Mouse (Mus musculus): ENCODE data around the gene Lhx9. TPM values are rescaled to one million over a fixed set of nuclear protein-coding genes. Genes with fewer than 3 reads are reported as not detected.

The Lhx9 gene
- total and polyA plus RNA-seq, 3 experiments = 0.19 to 0.77 TPM; not detected in 1

DNA sequence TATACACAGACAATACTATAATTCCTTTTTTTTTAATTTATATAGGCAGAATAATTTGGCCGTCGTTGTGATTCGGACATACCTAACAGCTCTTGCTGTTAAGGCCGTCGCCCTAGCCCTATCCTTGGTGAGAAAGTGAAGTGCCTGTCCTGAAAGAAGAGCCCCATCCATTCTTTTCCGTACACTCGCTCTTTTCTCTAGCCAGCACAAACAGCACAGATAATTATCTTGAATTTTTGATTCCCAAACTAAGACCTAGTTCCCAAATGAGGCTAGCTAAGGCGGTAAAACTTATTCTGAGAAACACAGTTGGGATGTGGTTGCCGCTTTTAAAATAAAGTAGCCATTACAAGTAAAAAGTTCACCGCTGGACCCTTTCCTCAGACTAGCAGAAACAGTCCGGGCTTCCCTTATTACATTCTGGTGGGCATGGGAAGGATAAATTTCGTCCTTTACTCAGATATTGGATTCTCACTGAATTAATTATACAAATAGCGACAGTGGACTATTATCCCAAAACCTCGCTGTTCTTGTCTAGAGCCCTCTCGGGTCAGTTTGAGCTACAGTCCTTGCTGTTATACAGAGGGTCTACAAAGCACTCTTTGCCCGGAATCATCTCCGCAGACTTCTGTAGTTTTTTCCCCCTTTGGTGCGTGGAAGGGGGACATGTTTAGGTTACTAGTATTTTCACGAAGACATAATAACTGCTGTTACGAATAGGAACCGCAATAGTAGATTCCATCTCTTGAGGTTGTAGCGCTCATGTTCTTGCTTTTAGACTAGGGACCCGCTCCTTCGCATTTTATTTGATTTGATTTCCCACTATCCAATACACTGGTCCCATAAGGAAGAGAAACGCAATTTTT is 7.7 kb downstream of the Lhx9 start:
- DNase-seq (ENCODE audit: low read depth, low spot score) = no peak
- H3K36me3 ChIP-seq (ENCODE audit: control insufficient read depth in 1 of 2, insufficient read depth in 2 of 2, low read length in 2 of 2) = peaks cover 0 to 3% of the 10 kb centered on the region in 2 experiments; a peak in 1 of 4 replicates
- no peak overlapping the region for H3K4me3 ChIP-seq (ENCODE audit: control insufficient read depth in 1 of 2, insufficient read depth in 1 of 2, low read depth in 2 of 2, low read length in 2 of 2)
- no peaks in the 10 kb centered on the region for H3K4me1 ChIP-seq (ENCODE audit: control insufficient read depth in 1 of 2, insufficient read depth in 2 of 2, low read length in 2 of 2)
- H3K79me2 ChIP-seq (ENCODE audit: control insufficient read depth, insufficient read depth, low read length, poor library complexity) = no peaks in the 10 kb centered on the region; the same call in 1 of the 2 replicates
- no peaks in the 10 kb centered on the region for H3K9me3 ChIP-seq (replicated peaks; ENCODE audit: insufficient read depth, low read length)
- H3K9ac ChIP-seq (ENCODE audit: control insufficient read depth, low read depth, low read length, poor library complexity, severe bottlenecking) = no peak overlapping the region
- no peak for TF ChIP-seq MXI1 (IDR thresholded peaks at IDR 0.05; ENCODE audit: low read depth, low read length)
- TF ChIP-seq ZNF384 (IDR thresholded peaks at IDR 0.05; ENCODE audit: low read depth, low read length) = no peak
- TF ChIP-seq JUND (IDR thresholded peaks at IDR 0.05; ENCODE audit: low read depth, low read length) = no peak
- TF ChIP-seq NELFE (IDR thresholded peaks at IDR 0.05; ENCODE audit: low read depth, low read length) = no peak
- TF ChIP-seq CHD1 (IDR thresholded peaks at IDR 0.05; ENCODE audit: low read depth, low read length) = no peak
- TF ChIP-seq BHLHE40 (IDR thresholded peaks at IDR 0.05; ENCODE audit: borderline replicate concordance, low read depth, low read length) = no peak
- TF ChIP-seq POLR2A (IDR thresholded peaks at IDR 0.05; ENCODE audit: control insufficient read depth in 1 of 2, insufficient read depth in 1 of 2, low read depth in 1 of 2, low read length in 2 of 2, poor library complexity in 1 of 2) = no peak
- no peak for TF ChIP-seq SMC3 (IDR thresholded peaks at IDR 0.05; ENCODE audit: low read depth, low read length)
- no peak for TF ChIP-seq UBTF (IDR thresholded peaks at IDR 0.05; ENCODE audit: borderline replicate concordance, insufficient read depth, low read depth, low read length)
- TF ChIP-seq HCFC1 (IDR thresholded peaks at IDR 0.05; ENCODE audit: low read depth, low read length) = no peak
- TF ChIP-seq TBP (IDR thresholded peaks at IDR 0.05; ENCODE audit: low read depth, low read length) = no peak
- no peak for TF ChIP-seq USF1 (IDR thresholded peaks at IDR 0.05; ENCODE audit: low read depth, low read length)
- TF ChIP-seq CHD2 (IDR thresholded peaks at IDR 0.05; ENCODE audit: low read length) = no peak
- no peak for TF ChIP-seq MYC (IDR thresholded peaks at IDR 0.05; ENCODE audit: low read depth, low read length)
- no peak for TF ChIP-seq CTCF (IDR thresholded peaks at IDR 0.05 in 2 of 3, conservative IDR thresholded peaks at IDR 0.05 in 1 of 3; ENCODE audit: control insufficient read depth in 1 of 3, insufficient read depth in 1 of 3, low read depth in 2 of 3, low read length in 3 of 3, poor library complexity in 1 of 3, severe bottlenecking in 1 of 3)
- no peak for TF ChIP-seq NRF1 (IDR thresholded peaks at IDR 0.05; ENCODE audit: insufficient read depth, low read depth, low read length, poor library complexity, severe bottlenecking)
- TF ChIP-seq ELF1 (IDR thresholded peaks at IDR 0.05; ENCODE audit: low read depth, low read length) = no peak
- no peak for TF ChIP-seq ETS1 (IDR thresholded peaks at IDR 0.05; ENCODE audit: low read depth, low read length)
- TF ChIP-seq POLR2AphosphoS5 (IDR thresholded peaks at IDR 0.05; ENCODE audit: borderline replicate concordance, low read depth, low read length) = no peak
- no peaks in the 10 kb centered on the region for H3K27me3 ChIP-seq (ENCODE audit: control insufficient read depth in 1 of 2, insufficient read depth in 2 of 2, low read length in 2 of 2)
- no peak overlapping the region for H3K27ac ChIP-seq (ENCODE audit: control insufficient read depth, low read depth, low read length)
